ENCODE assay signal across 10 mouse cellular contexts in the genomic region with DNA sequence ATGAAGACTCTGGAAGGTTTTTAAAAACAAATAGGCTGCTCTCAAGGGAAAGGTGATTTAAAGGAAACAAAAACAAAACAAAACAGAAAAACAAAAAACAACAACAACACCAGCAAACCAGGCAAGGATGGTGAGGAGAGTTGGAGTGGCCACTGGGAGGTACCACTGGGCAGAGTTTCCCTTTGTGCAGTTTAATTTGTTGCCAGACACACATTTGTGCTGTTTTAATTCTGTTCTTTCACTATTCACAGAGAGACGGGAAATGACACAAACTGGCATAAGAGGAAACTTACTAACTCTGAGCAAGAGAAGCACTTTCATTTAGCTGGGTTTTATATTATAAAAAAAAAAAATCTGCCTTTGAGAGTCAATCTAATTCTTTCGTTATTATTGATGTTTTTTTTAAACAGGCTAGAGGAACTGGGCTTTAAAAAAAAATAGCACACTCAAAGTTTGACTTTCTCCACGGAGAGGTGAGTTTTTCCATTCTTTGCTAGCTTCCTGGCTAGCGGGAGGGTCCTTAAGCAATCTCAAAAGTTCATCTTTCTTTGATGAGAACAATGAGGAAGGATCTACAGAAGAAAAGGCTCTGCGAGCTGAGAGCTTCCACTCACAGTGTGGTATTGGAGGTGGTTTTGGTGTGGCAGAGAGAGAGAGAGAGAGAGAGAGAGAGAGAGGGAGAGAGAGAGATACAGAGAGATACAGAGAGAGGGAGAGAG. TPM values are rescaled to one million over a fixed set of nuclear protein-coding genes. Genes with fewer than 3 reads are reported as not detected.
DNase-seq lines count a peak whose midpoint lies in the region; ATAC-seq and TF ChIP-seq lines count a peak whose summit lies in the region.
"Had no signal": no experiment of that assay in that cellular context is flagged by ENCODE, and none has a peak within 500 bp of the region (broad histone marks: within the 10 kb centered on the region; RNA-seq: fewer than 3 reads in every experiment).

No protein-coding gene starts in this region.

- H3K4me3 ChIP-seq in gastrocnemius, adult 2 months: peak overlapping the region; percentile 58
- H3K4me3 ChIP-seq in lung, embryonic 15.5 days: no peak overlapping the region
- no peak overlapping the region for H3K4me3 ChIP-seq in cortical plate, adult 2 months (ENCODE audit: insufficient read depth, low read length)
- H3K4me3 ChIP-seq: liver, embryonic 13.5 days had no signal

- no peak for TF ChIP-seq POLR2A in cortical plate, adult 2 months (IDR thresholded peaks at IDR 0.05; ENCODE audit: extremely low read depth, insufficient read depth, low read length)

- DNase-seq in gastrocnemius, adult 2 months: no peak
- DNase-seq in gastrocnemius, postnatal 4 days (ENCODE audit: low spot score in 2 of 2): no peak
- no peak for DNase-seq in lung, postnatal 10 days
- DNase-seq in ovary, postnatal 10 days (ENCODE audit: low spot score): no peak
- no peak for DNase-seq in cerebellum, postnatal 10 days
- DNase-seq: cerebellum, postnatal 25 days; liver, embryonic 13.5 days had no signal

- no peak overlapping the region for H3K9ac ChIP-seq in lung, embryonic 15.5 days
- H3K9ac ChIP-seq: liver, embryonic 13.5 days had no signal

- ATAC-seq in lung, embryonic 15.5 days (ENCODE audit: borderline replicate concordance, extremely low read depth, low FRiP score, low TSS enrichment): no peak
- peak; percentile 15; the same call in 1 of the 2 replicates for ATAC-seq in neutrophil, adult 5-6 weeks (ENCODE audit: extremely low read depth, insufficient number of reproducible peaks, low FRiP score, poor library complexity, severe bottlenecking)

- peak overlapping the region; percentile 6; the same call in 1 of the 2 replicates for H3K4me2 ChIP-seq in lung, embryonic 15.5 days
- H3K4me2 ChIP-seq: liver, embryonic 13.5 days had no signal

- H3K36me3 ChIP-seq in lung, embryonic 15.5 days: peaks cover 24% of the 10 kb centered on the region

- peak; percentile 23; the same call in 1 of the 2 replicates for TF ChIP-seq CTCF in gastrocnemius, adult 2 months (IDR thresholded peaks at IDR 0.05)
- peak; percentile 12; the same call in 1 of the 2 replicates for TF ChIP-seq CTCF in cortical plate, adult 2 months (IDR thresholded peaks at IDR 0.05; ENCODE audit: extremely low read depth, insufficient read depth, low read length)

- intact Hi-C loops in gastrocnemius, adult 2 months (cut with DNase I): no loop called here

- 36% methylated on average over 5 of the region's 5 CpGs for WGBS in lung, embryonic 15.5 days

- H3K27me3 ChIP-seq in lung, embryonic 15.5 days: no peaks in the 10 kb centered on the region
- H3K27me3 ChIP-seq: liver, embryonic 13.5 days had no signal

- peaks cover 28% of the 10 kb centered on the region for H3K4me1 ChIP-seq in lung, embryonic 15.5 days
- H3K4me1 ChIP-seq in cortical plate, adult 2 months (ENCODE audit: control insufficient read depth, insufficient read depth, low read length): no peaks in the 10 kb centered on the region

- H3K27ac ChIP-seq in gastrocnemius, adult 2 months: peak overlapping the region; percentile 72
- H3K27ac ChIP-seq in lung, embryonic 15.5 days: peak overlapping the region; percentile 74
- H3K27ac ChIP-seq in cortical plate, adult 2 months (ENCODE audit: insufficient read depth, low read length): peak overlapping the region; percentile 35
- H3K27ac ChIP-seq: liver, embryonic 13.5 days had no signal

- H3K9me3 ChIP-seq in lung, embryonic 15.5 days: no peaks in the 10 kb centered on the region
- H3K9me3 ChIP-seq: liver, embryonic 13.5 days had no signal

RNA-seq across cellular contexts. Expression of gene Arid5b, which starts 39.7 kb away (rescaled TPM):
- total RNA-seq in gastrocnemius, adult 2 months (2021): 10 to 100 TPM in 1 of 2 experiments, 1 to 10 TPM in 1; 8.3 to 16.9 TPM
- total RNA-seq in gastrocnemius, postnatal 4 days (2021): 10 to 100 TPM; 36.1 to 36.9 TPM
- polyA plus RNA-seq in lung, embryonic 15.5 days (2015; fragmentation: Nextera tagmentation; extraction: Ambion mirVana): 36.7 and 39.1 TPM in 2 replicates
- polyA plus RNA-seq in cortical plate, adult 2 months (2012; rRNA removed): 11.7 TPM in 2 replicates
- total RNA-seq in neutrophil, adult 5-6 weeks (2017): 39.8 and 41.2 TPM in 2 replicates
